Mouse (Mus musculus): ENCODE data around the gene Snrpd2.
A peak's percentile ranks its signal among the peaks of the same experiment; 100 is the strongest.
"Not testable (repeated sequence)": the region's sequence is repeated elsewhere in the genome, so short reads cannot be mapped to it uniquely, and the experiment has no call there.

The Snrpd2 gene

GRCm38 (mm10) chr7:19151121-19151520 lies 1.6 kb downstream of the Snrpd2 start:
- not testable (repeated sequence) for DNase-seq

DNA sequence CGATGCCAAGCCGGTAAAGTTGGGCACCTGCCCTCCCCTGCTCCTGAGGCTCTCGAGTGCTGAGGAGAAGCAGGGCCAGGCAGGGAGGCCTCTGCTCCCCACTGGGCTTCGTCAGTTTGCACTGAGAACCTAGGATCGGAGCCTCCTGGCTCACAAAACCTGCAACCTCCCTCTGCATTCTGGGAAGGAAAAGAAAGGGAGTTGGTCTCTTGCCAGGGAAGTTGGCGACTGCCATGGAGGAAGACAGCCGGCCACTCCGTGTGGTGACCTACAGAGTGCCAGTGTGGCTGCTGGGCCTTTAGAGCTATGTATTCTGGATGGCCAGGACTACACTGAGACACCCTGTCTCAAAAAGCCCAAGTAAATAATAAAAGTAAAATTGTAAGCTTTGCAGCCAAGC lies 5.3 kb downstream of the Snrpd2 start:
- DNase-seq = no peak

DNA sequence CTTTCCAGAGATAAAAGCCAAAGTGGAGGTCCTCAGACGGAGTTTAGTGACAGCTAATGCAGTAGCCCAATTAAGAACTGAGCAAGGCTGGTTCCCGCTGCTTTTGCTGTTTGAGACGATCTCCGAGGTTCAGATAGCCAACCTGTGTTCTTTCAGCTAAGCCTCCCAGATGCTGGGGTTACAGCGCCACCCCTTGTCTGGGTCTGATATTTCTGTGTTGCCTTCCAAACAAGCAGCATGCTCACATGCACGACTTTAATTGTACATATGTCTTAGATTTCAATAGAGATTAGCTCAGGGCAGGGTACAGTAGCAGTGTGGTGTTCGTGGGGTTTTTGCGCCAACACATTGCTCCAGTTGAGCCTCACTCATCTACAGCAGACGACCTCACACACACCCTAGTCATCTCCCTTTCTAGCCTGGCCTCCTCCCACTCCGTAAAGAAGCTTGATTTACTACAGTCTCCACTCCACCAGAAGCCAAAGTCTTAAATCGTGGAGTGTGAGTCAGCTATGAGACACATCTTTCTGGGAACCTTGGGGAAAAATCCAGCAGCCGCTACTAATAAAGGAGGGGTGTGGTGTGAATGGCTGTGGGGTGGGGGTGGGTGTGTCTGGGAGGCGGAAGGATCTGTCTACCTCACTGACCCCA lies 6.4 kb downstream of the Snrpd2 start:
- peak; percentile 24 for DNase-seq

- peak; percentile 99 for DNase-seq
Observed at GRCm38 (mm10) chr7:19157160-19157800, 7.8 kb downstream of the Snrpd2 start.

- no peak for DNase-seq
Observed at GRCm38 (mm10) chr7:19158601-19159000, 9.1 kb downstream of the Snrpd2 start.

DNA sequence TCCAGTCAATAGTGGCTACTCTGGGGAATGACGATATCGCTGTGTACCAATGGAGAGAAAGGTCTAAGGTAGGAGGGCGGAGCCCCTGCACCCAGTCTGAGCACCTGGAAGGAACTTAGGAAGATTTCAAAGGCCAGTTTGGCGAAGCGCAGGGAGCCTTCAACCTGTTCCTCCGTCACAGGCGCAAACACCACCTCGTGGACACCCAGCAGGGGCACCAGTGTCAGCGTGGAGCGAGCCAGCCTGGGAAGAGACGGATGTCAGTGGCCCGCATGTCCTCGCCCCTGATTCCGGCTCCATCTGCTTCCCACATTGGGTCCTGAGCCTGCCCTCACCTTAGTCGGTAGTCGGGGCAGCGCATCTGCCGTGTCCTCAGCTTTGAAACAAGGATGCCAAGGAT lies 9.9 kb downstream of the Snrpd2 start:
- no peak for DNase-seq

DNA sequence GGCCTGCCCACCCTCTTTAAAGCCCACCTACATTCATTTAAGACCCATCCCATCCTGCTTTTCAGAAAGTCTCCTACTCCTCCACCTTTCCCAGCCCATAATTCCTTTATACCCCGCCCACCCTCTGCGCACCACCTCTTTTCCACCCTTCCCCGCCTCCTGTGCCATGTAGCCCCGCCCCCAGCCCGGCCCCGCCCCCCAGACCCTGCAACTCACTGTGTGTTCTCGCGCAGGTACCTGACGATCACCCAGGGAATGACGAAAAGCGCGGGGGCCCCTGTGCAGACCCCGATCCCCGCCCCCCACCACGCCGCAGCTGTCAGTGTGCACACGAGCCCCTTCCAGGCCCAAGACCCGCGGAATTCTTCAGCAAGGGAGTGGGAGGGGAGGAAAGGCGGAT lies 10.6 kb downstream of the Snrpd2 start:
- DNase-seq = peak; percentile 17

- no peak for DNase-seq
Observed at GRCm38 (mm10) chr7:19162928-19163327, 13.4 kb downstream of the Snrpd2 start.

DNA sequence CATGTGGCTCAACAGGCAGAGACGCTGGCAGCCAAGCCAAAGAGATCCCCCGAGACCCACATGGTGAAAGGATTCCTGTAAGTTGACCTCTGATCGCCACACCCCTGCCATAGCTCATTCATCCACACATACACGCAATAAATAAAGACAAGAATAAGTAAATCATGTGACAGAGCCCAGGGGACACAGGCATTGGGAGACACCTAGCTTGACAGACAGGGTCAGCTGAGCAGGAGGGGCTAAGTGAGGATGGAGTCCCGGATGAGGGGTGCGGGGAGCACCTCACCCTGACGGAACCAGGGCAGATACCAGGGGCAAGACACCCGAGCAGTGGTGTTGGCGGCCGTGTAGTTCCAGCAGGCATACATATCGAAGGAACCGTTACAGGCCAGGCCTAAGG lies 14.2 kb downstream of the Snrpd2 start:
- DNase-seq = no peak

DNA sequence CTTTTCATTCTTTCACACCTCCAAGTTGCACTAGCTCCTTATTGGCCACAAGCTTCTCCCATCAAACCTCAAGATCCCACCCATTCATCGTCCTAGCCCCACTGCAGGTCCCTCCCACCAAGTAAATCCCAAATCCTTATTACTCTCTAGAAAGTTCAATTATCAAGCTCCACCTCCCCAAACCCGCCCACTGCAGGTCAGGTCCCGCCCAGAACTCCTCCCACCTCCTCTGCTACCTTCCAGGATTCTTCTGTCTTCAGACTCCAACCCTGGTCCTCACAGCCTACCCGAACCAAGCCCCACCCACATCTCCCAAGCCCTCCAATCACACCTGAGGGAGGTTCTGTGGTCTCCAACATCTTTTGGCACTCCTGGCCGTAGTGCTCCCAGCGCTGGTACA lies 14.7 kb downstream of the Snrpd2 start:
- DNase-seq = no peak

DNA sequence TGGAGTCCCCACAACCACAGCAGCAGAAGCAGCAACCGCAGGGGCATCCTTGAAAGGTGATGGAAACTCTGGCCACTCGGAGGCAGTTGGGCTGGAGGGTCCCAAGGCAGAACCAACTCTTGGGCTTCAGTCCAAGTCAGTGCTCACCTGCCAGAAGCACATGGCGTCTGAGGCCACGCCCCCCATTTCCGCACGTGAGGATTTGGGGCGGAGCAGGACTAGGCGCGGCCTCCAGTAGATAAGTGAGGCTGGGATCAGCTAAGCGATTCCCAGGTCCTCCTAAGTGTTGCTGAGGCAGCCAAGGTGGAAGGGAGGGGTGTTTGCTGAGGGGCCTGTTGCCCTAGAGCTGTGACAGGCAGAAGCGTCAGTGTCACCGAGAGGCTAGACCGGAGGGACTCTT lies 15.5 kb downstream of the Snrpd2 start:
- DNase-seq = peak; percentile 50

DNA sequence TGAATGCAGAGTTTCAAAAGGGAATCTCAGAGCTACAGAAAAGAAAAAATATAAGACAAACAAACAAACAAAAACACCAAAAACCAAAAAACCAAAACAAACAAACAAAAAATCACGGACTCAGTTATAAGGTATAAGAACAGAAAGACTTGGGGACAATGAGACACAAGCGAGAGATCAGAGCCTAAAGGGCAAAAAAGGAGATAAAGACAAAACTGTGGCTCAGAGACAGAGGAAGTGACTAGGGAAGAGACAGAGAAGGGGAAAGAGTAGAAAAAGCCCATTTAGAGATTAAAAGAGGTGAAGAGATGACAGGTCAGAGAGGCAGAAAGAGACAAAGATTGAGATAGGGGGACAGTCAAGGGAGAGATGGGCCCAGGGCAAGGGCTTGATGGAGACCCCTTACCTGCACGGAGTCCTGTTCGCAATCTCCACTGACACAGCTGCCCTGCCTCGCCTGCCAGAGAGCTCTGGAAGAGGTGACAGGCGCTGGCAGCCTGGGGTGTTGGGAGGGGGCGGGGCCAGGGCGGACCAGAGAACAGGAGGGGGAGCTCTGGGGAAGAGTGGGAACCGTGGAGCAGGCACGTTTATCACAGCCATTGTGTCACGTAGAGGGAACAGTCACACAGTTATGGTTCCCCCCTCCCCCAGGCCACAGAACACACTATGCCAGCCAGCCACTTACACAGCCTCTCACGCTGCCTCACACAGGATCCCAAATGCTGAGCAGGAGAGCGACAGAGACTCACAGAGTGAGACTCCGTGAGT lies 16.3 kb downstream of the Snrpd2 start, which contains the start of gene Gipr:
Gipr (minus strand) TSS at position 472 of the 768 bp plus-strand sequence.
- DNase-seq = no peak

DNA sequence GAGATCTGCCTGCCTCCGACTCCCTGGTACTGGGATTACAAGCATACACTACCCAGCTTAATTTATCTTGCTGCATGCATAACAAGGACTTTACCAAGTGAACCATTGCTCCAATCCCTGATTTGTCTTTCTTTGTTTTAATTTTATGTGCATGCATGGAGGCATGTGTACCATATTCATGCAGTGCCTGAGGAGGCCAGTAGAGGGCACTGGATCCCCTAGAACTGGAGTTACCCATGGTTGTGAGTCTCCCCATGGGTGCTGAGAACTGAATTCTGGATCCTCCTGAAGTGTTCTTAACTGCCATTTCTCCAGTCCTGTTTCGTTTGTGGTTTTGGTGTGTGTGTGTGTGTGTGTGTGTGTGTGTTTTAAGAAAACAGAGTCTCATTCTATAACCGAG lies 17.5 kb downstream of the Snrpd2 start:
- DNase-seq = no peak

GRCm38 (mm10) chr7:19169506-19169905 lies 20.0 kb downstream of the Snrpd2 start:
- no peak for DNase-seq

DNA sequence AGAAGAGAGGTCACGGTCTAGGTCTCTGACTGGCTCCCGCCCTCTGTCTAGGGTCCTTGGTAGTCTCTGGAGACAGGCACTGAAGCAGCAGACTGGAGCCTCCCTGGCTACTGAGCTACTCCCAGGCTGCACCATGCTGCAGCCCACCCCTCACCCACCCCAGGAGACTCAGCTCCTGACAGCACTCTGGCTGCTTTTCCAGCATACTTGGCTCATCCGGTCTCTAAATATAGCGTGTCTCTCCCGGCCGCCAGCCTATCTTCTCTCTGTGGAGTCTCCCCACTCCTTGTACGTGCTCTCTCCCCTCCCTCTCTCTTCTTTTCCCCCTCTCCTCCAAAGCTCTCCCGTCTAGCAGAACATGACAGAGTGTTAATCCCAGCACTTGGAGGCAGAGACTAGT lies 20.6 kb downstream of the Snrpd2 start:
- no peak for DNase-seq

DNA sequence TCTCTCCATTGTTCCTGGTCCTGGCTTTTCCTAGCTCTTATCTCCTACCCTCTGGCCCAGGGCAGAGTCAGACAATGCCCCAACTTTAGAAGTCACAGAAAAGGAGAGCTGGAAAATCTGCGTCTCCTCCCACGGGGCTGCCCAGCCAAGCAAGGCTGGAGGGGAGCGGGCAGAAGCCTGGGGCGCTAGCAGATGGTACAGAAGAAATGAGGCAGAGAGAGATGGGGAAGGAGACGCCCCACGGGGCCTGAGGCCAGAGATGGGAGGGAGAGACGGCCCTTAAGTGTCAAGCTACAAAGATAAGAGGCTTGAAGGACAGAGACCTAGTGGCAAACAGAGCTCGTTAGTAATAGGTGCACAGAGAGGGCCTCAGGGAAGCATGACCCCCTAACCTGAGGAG lies 22.3 kb downstream of the Snrpd2 start:
- DNase-seq = no peak

- DNase-seq = peak; percentile 93
Observed at GRCm38 (mm10) chr7:19172874-19173273, 23.4 kb downstream of the Snrpd2 start.

DNA sequence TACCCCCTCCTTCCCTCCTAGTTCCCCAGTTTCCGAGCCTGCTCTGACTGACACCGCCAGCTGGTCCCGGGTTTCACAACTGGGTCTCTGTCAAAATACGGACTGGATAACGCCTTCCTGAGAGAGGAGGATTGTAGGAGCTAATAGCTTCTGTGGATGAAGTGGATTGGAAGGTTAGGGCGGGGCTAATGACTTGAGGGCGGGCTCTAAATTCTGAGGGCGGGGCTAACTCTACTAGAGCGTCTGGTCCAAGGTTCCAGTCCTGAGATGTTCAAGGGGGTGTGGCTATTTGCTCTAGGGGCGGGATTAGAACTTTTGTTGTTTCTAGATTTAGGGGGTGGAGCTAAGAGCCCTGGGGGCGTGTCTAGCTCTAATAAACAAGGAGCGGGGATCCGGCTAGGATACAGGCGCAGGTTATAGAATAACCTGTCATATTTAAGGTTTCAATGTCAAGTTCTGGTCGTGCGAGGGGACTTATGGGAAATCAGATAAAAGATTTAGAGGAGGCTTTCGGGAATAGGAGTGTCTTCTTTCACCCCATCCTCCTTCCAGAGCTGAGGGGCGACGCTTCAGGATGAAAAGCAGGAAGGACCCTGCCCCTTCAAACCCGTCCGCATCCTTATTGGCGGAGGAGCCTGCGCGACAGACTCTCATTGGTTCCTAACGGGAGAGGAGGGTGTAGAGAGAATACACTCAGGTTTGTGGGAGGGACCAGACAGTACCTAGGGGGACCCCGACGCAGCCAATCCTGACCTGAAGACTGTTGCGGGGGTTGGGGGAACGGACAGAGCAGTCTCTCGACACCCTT lies 26.4 kb downstream of the Snrpd2 start, which contains the start of gene Eml2:
Eml2 (plus strand) TSS at position 714 of the 808 bp plus-strand sequence.
- DNase-seq = no peak

DNA sequence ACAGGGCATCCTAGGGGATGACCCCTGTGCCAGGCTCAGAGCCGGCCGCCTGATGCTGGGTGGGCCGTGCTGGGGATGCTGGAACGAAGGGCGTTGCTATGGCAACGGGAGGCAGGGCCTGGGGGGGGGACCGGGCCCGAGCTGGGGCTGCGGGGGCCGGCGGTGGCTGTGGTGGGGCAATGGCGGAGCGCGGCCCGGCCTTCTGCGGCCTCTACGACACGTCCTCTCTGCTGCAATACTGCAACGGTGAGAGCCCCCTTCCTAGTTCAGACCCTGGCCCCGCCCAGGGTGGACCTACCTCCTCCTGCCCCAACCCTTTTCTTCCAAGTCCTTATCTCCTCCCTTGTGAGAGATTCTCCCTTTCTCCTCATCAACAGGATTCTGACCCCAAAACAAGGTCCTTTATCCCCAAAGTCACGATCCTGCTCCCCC lies 27.0 kb downstream of the Snrpd2 start:
- DNase-seq = no peak

DNA sequence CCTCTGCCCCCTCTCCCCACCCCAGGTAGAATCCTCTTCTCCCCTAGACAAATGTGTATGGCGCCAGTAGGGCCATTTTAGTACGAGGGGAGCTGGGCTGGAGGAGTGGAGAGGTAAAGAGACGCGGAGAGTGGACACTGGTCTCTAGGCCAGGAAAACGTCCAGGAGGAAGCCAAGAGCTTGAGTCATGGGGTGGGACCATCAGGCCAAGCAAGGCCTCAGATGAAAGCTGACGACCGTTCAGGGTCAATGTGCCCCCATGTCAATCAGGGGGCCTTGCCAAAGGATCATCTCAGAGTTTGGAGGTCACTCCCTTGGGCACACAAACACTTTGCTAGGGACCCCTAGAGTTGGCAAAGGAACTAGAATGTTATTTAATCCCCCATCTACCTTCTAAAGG lies 27.7 kb downstream of the Snrpd2 start:
- DNase-seq = no peak

DNA sequence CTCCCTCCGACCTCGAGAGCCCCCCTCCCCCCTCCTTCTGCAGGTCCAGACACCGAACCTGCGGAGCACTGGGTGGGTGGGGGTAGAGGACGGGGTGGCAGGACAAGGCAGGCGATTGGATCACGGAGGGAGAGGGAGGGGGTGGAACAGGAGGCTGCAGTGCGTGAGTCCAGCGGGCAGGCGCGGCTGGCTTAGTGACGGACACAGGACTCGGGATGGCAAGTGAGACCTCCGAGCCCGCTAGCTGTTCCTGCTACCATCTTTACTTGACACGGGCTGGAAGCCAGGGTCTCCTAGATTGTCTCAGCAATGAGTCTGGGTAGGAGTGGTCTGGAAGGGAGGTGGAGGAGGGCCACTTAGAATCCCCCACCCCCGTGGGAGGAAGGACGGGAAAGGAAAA lies 28.5 kb downstream of the Snrpd2 start:
- no peak for DNase-seq

- DNase-seq = peak; percentile 83
Observed at GRCm38 (mm10) chr7:19178443-19179092, 29.0 kb downstream of the Snrpd2 start.

Measured in thymus, postnatal 14 days (tissue).